Mouse (Mus musculus): ENCODE measurements around the gene Lcmt2.

DNA sequence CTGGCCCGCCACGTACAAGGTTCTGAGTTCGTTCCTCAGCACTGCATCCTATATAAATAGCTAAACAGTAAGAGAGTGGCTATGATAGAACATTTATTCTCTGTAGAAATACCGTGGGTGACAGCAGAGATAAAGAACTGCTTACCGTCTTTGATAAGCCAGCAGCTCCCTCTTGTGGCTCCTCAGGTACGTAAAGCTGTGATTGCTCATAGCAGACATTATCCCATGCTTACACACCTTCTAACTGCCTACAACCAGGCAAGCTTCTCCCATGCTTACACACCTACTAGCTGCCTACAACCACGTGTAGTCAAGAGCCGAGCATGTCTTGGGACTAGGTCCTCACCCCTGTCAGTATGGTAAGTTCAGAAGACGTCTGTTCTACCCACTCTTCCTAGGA is 38.4 kb downstream of the Lcmt2 start:
- no peak for TF ChIP-seq POLR2A (IDR thresholded peaks at IDR 0.05; ENCODE audit: control insufficient read depth, extremely low read depth, insufficient read depth, low read length, poor library complexity)
- no peak for TF ChIP-seq CTCF (IDR thresholded peaks at IDR 0.05; ENCODE audit: borderline replicate concordance, control insufficient read depth, extremely low read depth, insufficient read depth, low read length, poor library complexity)

Measured in thymus, adult 2 months (tissue).